Mouse (Mus musculus): ENCODE data around the gene Htr2b.
A peak's percentile ranks its signal among the peaks of the same experiment; 100 is the strongest.

The Htr2b gene

DNA sequence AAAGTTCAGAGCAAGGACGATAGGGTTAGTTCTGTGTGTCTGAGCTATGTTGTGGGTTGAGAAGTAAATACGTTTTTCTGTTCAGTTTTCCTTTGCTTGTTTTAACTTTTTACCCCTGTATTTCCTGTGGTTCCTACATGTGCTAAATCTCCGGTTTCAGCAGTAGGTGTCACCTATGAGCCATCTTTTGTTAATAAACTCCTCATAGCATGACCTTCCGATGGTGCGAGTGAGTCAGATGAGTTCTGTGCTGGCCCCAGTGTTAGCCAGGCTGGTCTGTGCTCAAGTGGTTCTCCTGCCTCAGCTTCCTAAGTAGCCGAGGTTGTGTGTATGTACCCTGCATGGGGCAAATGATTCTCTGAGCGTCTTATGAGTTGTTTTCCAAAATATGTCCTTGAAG, 17.4 kb downstream of the Htr2b start:
- no peak for DNase-seq (ENCODE audit: low read depth, low spot score)

DNA sequence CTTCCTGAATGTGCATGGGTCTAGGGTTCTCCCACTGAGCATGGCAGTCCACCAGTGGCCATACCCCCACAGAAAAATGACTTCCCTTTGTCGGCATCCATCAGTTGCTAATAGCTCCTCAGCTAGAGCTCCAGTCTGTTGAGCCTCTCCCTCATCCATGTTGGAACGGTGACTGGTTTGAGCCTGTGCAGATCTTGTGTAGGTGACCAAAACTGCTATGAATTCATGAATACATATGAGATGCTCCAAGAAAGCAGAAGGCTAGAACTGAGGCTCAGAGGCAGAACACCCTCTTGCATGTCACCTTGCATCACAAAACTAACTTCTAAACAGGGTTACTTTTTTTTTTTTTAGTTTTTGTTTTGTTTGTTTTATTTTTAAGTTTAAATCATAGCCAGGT, 35.2 kb downstream of the Htr2b start:
- no peak for DNase-seq (ENCODE audit: low read depth, low spot score)

DNA sequence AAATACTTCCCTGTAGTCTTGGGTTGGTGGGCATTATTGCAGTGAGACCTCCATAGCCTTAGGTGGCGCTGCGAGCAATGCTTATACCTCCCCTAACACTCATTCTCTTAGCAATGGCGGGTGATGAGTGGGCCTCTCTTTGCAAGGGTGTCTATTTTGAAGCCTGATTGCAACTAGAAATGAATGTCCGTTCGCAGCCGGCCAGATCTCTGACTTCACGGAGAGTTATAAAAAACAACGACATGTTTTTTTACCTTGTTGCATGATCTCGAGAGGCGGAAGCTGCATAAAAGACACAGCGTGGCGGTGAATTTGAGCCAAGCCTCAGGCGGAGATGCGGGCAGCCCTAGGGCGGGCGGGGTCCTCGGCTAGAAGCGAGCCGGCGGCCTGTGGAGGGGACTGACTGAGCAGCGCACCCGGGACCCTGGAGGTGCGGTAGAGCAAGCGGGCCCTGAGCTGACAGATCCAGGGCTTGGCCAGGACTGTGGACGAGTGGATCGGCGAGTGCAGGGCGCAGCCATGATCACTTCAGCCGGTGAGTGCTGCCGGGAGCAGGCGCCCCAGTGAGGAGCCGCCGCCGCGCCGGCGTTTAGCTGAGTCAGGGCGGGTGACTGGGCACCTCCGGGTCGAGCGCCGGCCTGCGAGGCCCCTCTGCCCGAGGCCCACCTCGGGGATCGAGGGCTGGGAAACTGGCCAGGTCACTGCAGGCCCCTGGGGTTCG, 47.3 kb downstream of the Htr2b start, which contains the start of gene Psmd1:
Gene Psmd1 (plus strand): TSS at position 117 of the 721 bp plus-strand sequence.
- DNase-seq (ENCODE audit: low read depth, low spot score) = peak; percentile 86

DNA sequence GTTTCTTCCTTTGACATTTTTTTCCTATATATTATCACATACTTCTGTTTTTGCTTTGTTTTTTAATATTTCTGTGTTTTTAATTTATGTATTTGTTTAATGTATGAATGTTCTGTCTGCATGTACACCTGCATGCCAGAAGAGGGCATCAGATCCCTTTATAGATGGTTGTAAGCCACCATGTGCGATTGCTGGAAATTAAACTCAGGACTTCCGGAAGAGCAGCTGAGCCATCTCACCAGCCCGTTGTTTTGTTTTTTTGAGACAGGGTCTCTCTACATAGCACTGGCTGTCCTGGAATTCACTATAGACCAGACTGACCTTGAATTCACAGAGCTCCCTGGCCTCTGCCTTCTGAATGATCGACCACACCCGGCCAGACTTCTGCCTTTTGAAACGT, 49.2 kb downstream of the Htr2b start:
- no peak for DNase-seq (ENCODE audit: low read depth, low spot score)

DNA sequence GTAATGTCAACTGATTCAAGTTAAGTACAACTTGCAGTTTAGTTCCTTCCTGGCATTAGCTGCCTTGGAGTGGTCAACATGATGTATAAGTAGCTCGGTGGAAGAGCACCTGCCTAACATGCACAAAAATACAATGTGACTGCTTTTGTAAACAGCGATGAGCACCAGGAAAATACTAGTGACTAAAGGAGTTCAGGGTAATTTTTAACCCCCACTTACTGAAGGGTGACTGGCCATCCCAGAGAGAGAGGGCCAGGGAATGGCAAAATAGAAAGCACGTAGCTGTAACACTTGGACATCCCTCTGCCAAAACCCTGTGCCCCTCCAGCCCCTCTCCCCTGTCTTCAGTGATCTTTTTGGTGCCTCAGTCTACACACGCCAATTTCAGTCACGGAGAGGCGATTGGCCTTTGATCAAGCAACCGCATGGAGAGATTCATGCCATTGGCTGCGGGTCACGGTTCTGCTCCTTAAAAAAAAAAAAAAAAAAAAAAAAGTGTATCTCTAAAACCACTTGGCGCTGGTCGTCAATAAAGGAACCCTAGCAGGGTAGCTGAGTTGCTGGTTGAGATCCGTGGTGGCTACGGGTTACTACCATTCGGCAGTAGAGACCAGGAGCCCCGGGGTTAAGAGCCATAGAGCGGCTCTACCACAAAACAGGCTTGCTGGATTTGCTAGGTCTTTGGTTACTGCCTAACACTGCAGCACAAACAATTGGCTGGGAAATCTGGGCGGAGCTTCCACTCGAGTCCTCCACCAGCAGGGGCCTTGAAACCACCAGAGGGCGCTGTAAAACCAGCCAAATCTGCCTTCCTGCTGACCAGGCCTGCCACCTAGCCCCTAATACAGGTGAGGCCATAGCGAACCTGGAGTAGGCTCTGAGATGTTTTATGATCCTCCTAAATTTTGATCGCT, 52.7 kb downstream of the Htr2b start:
- DNase-seq (ENCODE audit: low read depth, low spot score) = peak; percentile 93

DNA sequence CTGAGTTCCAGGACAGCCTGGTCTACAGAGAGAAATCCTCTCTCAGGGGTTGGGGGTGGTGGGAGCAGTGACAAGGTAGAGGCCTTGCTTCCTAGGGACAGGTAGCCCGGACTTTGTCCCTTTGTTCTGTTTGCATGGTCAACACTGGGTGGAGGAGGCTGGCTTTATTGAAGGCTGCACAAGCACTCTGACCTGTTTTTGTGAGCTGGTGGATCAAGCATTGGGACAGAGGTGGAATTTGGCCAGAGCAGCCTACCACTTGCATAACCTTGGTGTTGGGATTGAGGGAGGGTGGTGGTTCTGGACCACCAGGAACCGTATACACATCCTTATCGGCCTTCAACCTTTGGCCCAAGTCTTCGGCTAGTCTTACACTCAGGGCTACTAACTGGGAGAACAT, 55.5 kb downstream of the Htr2b start:
- no peak for DNase-seq (ENCODE audit: low read depth, low spot score)

DNA sequence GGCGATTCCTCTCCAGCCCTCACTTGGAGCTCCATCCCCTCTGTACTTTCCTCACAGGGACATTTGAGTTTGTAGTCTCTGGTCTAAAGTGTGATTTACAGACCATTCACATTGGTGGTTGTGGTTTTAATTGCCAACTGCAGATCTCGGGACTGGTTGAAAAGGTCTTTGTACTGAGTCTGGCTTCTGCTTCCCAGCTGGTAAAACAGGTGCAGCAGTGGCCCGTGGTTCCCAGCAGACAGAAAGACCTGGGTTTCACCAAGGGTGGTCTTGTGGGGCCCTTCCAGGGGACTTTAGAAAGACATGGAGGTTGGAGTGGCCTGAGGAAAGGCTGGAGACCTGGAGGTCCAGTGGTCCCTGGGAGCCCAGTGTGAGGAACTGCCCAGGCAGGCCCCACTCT, 56.8 kb downstream of the Htr2b start:
- no peak for DNase-seq (ENCODE audit: low read depth, low spot score)

DNA sequence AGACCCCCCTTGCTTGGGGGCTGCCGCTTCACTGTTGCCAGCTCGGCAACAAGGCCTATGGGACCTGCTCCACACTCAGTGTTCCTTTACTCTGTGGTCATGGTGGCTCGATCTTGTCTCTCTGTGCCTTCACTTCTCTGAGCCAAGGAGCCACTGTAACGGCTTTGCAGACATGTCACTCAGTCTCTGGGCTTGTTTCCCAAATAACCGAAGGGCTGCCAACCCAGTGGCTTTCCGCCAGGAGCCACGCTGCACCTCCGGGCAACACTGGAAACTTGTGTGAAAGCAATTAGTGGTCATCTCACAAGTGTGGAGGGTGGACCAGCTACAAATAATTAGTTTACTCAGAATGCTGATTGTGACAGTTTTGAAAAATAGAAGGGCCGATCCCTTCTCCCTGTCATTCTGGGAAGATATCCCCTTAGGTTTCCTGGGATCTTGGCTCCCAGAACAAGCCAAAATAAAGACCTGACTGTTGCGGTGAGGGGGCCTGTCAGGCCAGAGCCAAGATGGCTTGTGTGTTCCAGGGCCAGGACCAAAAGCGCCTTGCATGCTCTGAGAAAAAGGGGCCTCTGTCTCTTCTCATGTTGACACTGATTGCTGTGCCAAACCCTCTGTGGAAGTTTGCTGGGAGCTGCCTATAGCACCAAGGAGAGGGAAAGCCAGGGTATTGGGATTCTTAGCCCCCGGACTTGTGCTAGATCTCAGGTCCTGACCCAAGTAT, 58.4 kb downstream of the Htr2b start:
- DNase-seq (ENCODE audit: low read depth, low spot score) = no peak
